Mouse (Mus musculus): ENCODE data around the gene Pi4kb.

- TF ChIP-seq CTCF (IDR thresholded peaks at IDR 0.05; ENCODE audit: borderline replicate concordance, control insufficient read depth, extremely low read depth, insufficient read depth, low read length, poor library complexity): no peak
- no peak for TF ChIP-seq POLR2A (IDR thresholded peaks at IDR 0.05; ENCODE audit: control insufficient read depth, extremely low read depth, insufficient read depth, low read length, poor library complexity)
These were observed 40.1 kb downstream of the Pi4kb start for GRCm38 (mm10) chr3:95014428-95015151.
